14 mouse cellular contexts compared by ENCODE assay signal in the genomic region with DNA sequence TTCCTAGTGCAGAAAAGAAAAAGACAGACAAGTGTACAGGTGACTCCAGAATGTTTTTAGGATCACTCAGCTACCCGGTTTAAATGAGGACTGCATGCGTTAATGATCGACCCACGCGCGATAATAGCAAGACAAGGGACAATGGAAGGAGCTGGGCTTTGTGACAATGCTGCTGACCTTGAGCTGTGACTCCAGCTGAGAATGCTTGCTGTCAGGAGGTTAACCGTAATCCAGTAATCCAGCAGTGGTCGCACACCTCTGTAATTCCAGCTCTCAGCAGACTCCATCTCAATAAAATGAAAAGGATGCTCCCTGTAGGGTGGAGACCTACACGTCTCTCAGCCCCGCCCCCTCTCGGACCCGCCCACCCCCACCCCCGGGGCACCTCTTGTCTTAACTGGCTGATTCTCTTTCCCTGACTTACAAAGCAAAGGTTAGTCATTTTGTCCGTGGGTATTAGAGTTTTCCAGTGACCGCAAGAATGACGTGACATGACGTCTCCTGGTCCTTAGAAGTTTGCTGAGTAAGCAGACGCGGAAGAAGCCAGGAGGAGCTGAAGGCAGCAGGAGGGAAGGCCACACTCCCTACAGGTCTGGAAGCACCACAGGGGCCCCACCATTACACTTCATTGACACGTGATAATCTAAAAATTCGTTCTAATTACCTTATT. TPM values are rescaled to one million over a fixed set of nuclear protein-coding genes. Genes with fewer than 3 reads are reported as not detected.
A peak's percentile ranks its signal among the peaks of the same experiment; 100 is the strongest.
DNase-seq lines count a peak whose midpoint lies in the region; ATAC-seq and TF ChIP-seq lines count a peak whose summit lies in the region.
"Had no signal": no experiment of that assay in that cellular context is flagged by ENCODE, and none has a peak within 500 bp of the region (broad histone marks: within the 10 kb centered on the region; RNA-seq: fewer than 3 reads in every experiment).

No protein-coding gene starts in this region.

- no peaks in the 10 kb centered on the region for H3K36me3 ChIP-seq in midbrain, embryonic 11.5 days (ENCODE audit: control insufficient read depth, insufficient read depth, low read length)
- no peaks in the 10 kb centered on the region for H3K36me3 ChIP-seq in midbrain, embryonic 14.5 days (ENCODE audit: control insufficient read depth, insufficient read depth, low read length)
- no peaks in the 10 kb centered on the region for H3K36me3 ChIP-seq in liver, embryonic 11.5 days (ENCODE audit: control insufficient read depth, insufficient read depth, low read length)
- no peaks in the 10 kb centered on the region for H3K36me3 ChIP-seq in forebrain, embryonic 13.5 days (ENCODE audit: poor library complexity, severe bottlenecking)

- peak; percentile 79 for DNase-seq in midbrain, embryonic 11.5 days (ENCODE audit: low spot score, missing footprints)
- DNase-seq in midbrain, embryonic 14.5 days: no peak
- DNase-seq in Muller cell, postnatal 12 days (ENCODE audit: inconsistent ontology term): peak; percentile 33
- DNase-seq in liver, embryonic 11.5 days (ENCODE audit: low spot score): no peak
- DNase-seq in layer of hippocampus, adult 2 months (ENCODE audit: low spot score in 2 of 2): no peak
- DNase-seq in urinary bladder, adult 2 months (ENCODE audit: low spot score): no peak
- DNase-seq: cerebellum, postnatal 36 days; heart, postnatal 36 days; kidney, adult 9 months; left cerebral cortex, postnatal 4 days; lung, postnatal 36 days; thymus, postnatal 25 days had no signal

- WGBS in midbrain, embryonic 11.5 days: 29% methylated on average over 21 of the region's 21 CpGs
- WGBS in midbrain, embryonic 14.5 days: 25% methylated on average over 21 of the region's 21 CpGs
- WGBS in liver, embryonic 11.5 days: 29% methylated on average over 21 of the region's 21 CpGs
- 27% methylated on average over 21 of the region's 21 CpGs for WGBS in forebrain, embryonic 13.5 days

- H3K9me3 ChIP-seq in midbrain, embryonic 11.5 days (ENCODE audit: control insufficient read depth, low read length): no peaks in the 10 kb centered on the region
- H3K9me3 ChIP-seq in midbrain, embryonic 14.5 days (ENCODE audit: control insufficient read depth, low read length): no peaks in the 10 kb centered on the region
- no peaks in the 10 kb centered on the region for H3K9me3 ChIP-seq in liver, embryonic 11.5 days (ENCODE audit: control insufficient read depth, low read length)
- H3K9me3 ChIP-seq in forebrain, embryonic 13.5 days (replicated peaks): no peaks in the 10 kb centered on the region

- peaks cover 15% of the 10 kb centered on the region for H3K4me1 ChIP-seq in midbrain, embryonic 11.5 days (ENCODE audit: control insufficient read depth, insufficient read depth, low read length)
- H3K4me1 ChIP-seq in midbrain, embryonic 14.5 days (ENCODE audit: control insufficient read depth, insufficient read depth, low read length): peaks cover 12% of the 10 kb centered on the region
- no peaks in the 10 kb centered on the region for H3K4me1 ChIP-seq in liver, embryonic 11.5 days (replicated peaks; ENCODE audit: control insufficient read depth, insufficient read depth, low read length)
- peaks cover 15% of the 10 kb centered on the region for H3K4me1 ChIP-seq in forebrain, embryonic 13.5 days

- no peak overlapping the region for H3K4me2 ChIP-seq in midbrain, embryonic 11.5 days
- no peak overlapping the region for H3K4me2 ChIP-seq in midbrain, embryonic 14.5 days (ENCODE audit: low read length)
- peak overlapping the region; percentile 41 for H3K4me2 ChIP-seq in liver, embryonic 11.5 days
- H3K4me2 ChIP-seq in forebrain, embryonic 13.5 days: no peak overlapping the region

- TF ChIP-seq CTCF in layer of hippocampus, adult 2 months (conservative IDR thresholded peaks at IDR 0.05): no peak

- H3K27ac ChIP-seq in midbrain, embryonic 11.5 days (ENCODE audit: low read depth, low read length): no peak overlapping the region
- no peak overlapping the region for H3K27ac ChIP-seq in midbrain, embryonic 14.5 days (replicated peaks; ENCODE audit: low read depth, low read length)
- H3K27ac ChIP-seq in liver, embryonic 11.5 days (ENCODE audit: low read depth, low read length): no peak overlapping the region
- no peak overlapping the region for H3K27ac ChIP-seq in layer of hippocampus, adult 2 months
- no peak overlapping the region for H3K27ac ChIP-seq in forebrain, embryonic 13.5 days

- no peaks in the 10 kb centered on the region for H3K27me3 ChIP-seq in midbrain, embryonic 11.5 days (ENCODE audit: control insufficient read depth, insufficient read depth, low read length)
- no peaks in the 10 kb centered on the region for H3K27me3 ChIP-seq in midbrain, embryonic 14.5 days (ENCODE audit: control insufficient read depth, insufficient read depth, low read length)
- H3K27me3 ChIP-seq in liver, embryonic 11.5 days (replicated peaks; ENCODE audit: control insufficient read depth, insufficient read depth, low read length): no peaks in the 10 kb centered on the region
- H3K27me3 ChIP-seq in forebrain, embryonic 13.5 days: peaks cover 13% of the 10 kb centered on the region

- H3K4me3 ChIP-seq in midbrain, embryonic 11.5 days (ENCODE audit: low read depth, low read length): no peak overlapping the region
- no peak overlapping the region for H3K4me3 ChIP-seq in midbrain, embryonic 14.5 days (replicated peaks; ENCODE audit: low read depth, low read length)
- H3K4me3 ChIP-seq in liver, embryonic 11.5 days (ENCODE audit: low read depth, low read length): 0 out of 2 replicates have a peak overlapping the region, but pooled peaks have one; percentile 5
- no peak overlapping the region for H3K4me3 ChIP-seq in layer of hippocampus, adult 2 months
- H3K4me3 ChIP-seq in forebrain, embryonic 13.5 days: no peak overlapping the region

- no peak for ATAC-seq in midbrain, embryonic 11.5 days (ENCODE audit: low FRiP score)
- ATAC-seq in midbrain, embryonic 14.5 days (ENCODE audit: low FRiP score, low TSS enrichment): no peak
- 0 out of 2 replicates have a peak, but pooled peaks have one; percentile 47 for ATAC-seq in liver, embryonic 11.5 days (replicated peaks; ENCODE audit: low FRiP score)
- no peak for ATAC-seq in forebrain, embryonic 13.5 days

- H3K9ac ChIP-seq in midbrain, embryonic 11.5 days (ENCODE audit: low read length): no peak overlapping the region
- no peak overlapping the region for H3K9ac ChIP-seq in midbrain, embryonic 14.5 days (replicated peaks; ENCODE audit: low read length)
- no peak overlapping the region for H3K9ac ChIP-seq in liver, embryonic 11.5 days (ENCODE audit: low read depth, low read length)
- H3K9ac ChIP-seq in forebrain, embryonic 13.5 days: no peak overlapping the region

RNA-seq across cellular contexts. Expression of gene Sap30l, which starts 10.4 kb away (rescaled TPM):
- polyA plus RNA-seq in midbrain, embryonic 11.5 days (2014; fragmentation: Nextera tagmentation; extraction: Ambion mirVana): 14.5 and 14.7 TPM in 2 replicates
- 12.0 and 13.1 TPM in 2 replicates for polyA plus RNA-seq in midbrain, embryonic 14.5 days (2014; fragmentation: Nextera tagmentation; extraction: Ambion mirVana)
- polyA plus RNA-seq in liver, embryonic 11.5 days (2014; fragmentation: Nextera tagmentation; extraction: Ambion mirVana): 7.5 and 7.8 TPM in 2 replicates
- total RNA-seq in layer of hippocampus, adult 2 months (2021): 10 to 100 TPM; 50.6 to 54.6 TPM
- 23.5 and 27.8 TPM in 2 replicates for polyA plus RNA-seq in urinary bladder, adult 2 months (2012; rRNA removed)
- polyA plus RNA-seq in forebrain, embryonic 13.5 days (2015; fragmentation: Nextera tagmentation; extraction: Ambion mirVana): 6.8 and 7.4 TPM in 2 replicates

RNA-seq across cellular contexts. Expression of gene Hand1, which starts 41.6 kb away (rescaled TPM):
- not detected in 2 replicates for polyA plus RNA-seq in midbrain, embryonic 11.5 days (2014; fragmentation: Nextera tagmentation; extraction: Ambion mirVana)
- polyA plus RNA-seq in midbrain, embryonic 14.5 days (2014; fragmentation: Nextera tagmentation; extraction: Ambion mirVana): not detected in 2 replicates
- polyA plus RNA-seq in liver, embryonic 11.5 days (2014; fragmentation: Nextera tagmentation; extraction: Ambion mirVana): 9.1 and 11.0 TPM in 2 replicates
- not detected for total RNA-seq in layer of hippocampus, adult 2 months (2021)
- 0.69 and 1.1 TPM in 2 replicates for polyA plus RNA-seq in urinary bladder, adult 2 months (2012; rRNA removed)
- not detected in 2 replicates for polyA plus RNA-seq in forebrain, embryonic 13.5 days (2015; fragmentation: Nextera tagmentation; extraction: Ambion mirVana)
- total RNA-seq: heart, postnatal 36 days; left cerebral cortex, postnatal 4 days had no signal
- polyA plus RNA-seq: brain, embryonic 14.5 days had no signal

Comparison
In these comparisons a context has a peak if more than half of its experiments do, and no peak if none do; other contexts are left out.
1. DNase-seq: peak in midbrain, embryonic 11.5 days (single experiment) and Muller cell, postnatal 12 days (single experiment); none in midbrain, embryonic 14.5 days (single experiment), liver, embryonic 11.5 days (single experiment), layer of hippocampus, adult 2 months (0 of 2) and urinary bladder, adult 2 months (single experiment).